Comparison of ENCODE assay signal across 9 mouse cellular contexts in genomic region chr7:73371587-73372321, GRCm38 (mm10). TPM values are rescaled to one million over a fixed set of nuclear protein-coding genes. Genes with fewer than 3 reads are reported as not detected.
DNase-seq lines count a peak whose midpoint lies in the region; ATAC-seq and TF ChIP-seq lines count a peak whose summit lies in the region.
"Had no signal": no experiment of that assay in that cellular context is flagged by ENCODE, and none has a peak within 500 bp of the region (broad histone marks: within the 10 kb centered on the region; RNA-seq: fewer than 3 reads in every experiment).

No protein-coding gene starts in this region.

- no peak for TF ChIP-seq CTCF in liver, postnatal 0 days (IDR thresholded peaks at IDR 0.05; ENCODE audit: low read depth)

- H3K36me3 ChIP-seq in heart, embryonic 14.5 days (ENCODE audit: control insufficient read depth, insufficient read depth, low read length): no peaks in the 10 kb centered on the region
- no peaks in the 10 kb centered on the region for H3K36me3 ChIP-seq in liver, postnatal 0 days (replicated peaks; ENCODE audit: insufficient read depth, low read length)

- no peaks in the 10 kb centered on the region for H3K9me3 ChIP-seq in heart, embryonic 14.5 days (ENCODE audit: control insufficient read depth, low read length)
- no peaks in the 10 kb centered on the region for H3K9me3 ChIP-seq in liver, postnatal 0 days (ENCODE audit: low read length)

- no peak for TF ChIP-seq EP300 in liver, postnatal 0 days (IDR thresholded peaks at IDR 0.05; ENCODE audit: low read depth)

- no peak overlapping the region for H3K9ac ChIP-seq in heart, embryonic 14.5 days (ENCODE audit: low read length)
- no peak overlapping the region for H3K9ac ChIP-seq in liver, postnatal 0 days (replicated peaks)

- no peak overlapping the region for H3K27ac ChIP-seq in heart, embryonic 14.5 days (replicated peaks in 1 of 2; ENCODE audit: control insufficient read depth in 1 of 2, insufficient read depth in 1 of 2, low read depth in 2 of 2, low read length in 2 of 2)
- no peak overlapping the region for H3K27ac ChIP-seq in liver, postnatal 0 days (ENCODE audit: low read depth)

- H3K4me3 ChIP-seq in heart, embryonic 14.5 days (ENCODE audit: control insufficient read depth in 1 of 2, insufficient read depth in 1 of 2, low read depth in 1 of 2, low read length in 2 of 2): peak overlapping the region; percentile 36 to 40
- H3K4me3 ChIP-seq in liver, postnatal 0 days (ENCODE audit: low read depth, low read length): no peak overlapping the region

- H3K4me1 ChIP-seq in heart, embryonic 14.5 days (ENCODE audit: control insufficient read depth in 2 of 2, insufficient read depth in 2 of 2, low read length in 2 of 2): peaks cover 7 to 22% of the 10 kb centered on the region in 2 experiments
- H3K4me1 ChIP-seq in liver, postnatal 0 days (ENCODE audit: insufficient read depth): peaks cover 14% of the 10 kb centered on the region

- DNase-seq in adrenal gland, adult 8-10 months: peak; percentile 11
- DNase-seq in adrenal gland, postnatal 4 days (ENCODE audit: low spot score in 2 of 2): no peak
- DNase-seq in adrenal gland, postnatal 25 days: peak; percentile 18
- peak; percentile 19 for DNase-seq in liver, postnatal 0 days
- DNase-seq in thymus, postnatal 25 days: no peak
- DNase-seq in adipocyte (ENCODE audit: low spot score): no peak
- DNase-seq in T-cell, adult 2 months (ENCODE audit: low spot score): no peak
- DNase-seq: thymus, adult 2 months had no signal

- H3K27me3 ChIP-seq in heart, embryonic 14.5 days (ENCODE audit: control insufficient read depth, insufficient read depth, low read length): peaks cover 65% of the 10 kb centered on the region
- peaks cover 62% of the 10 kb centered on the region for H3K27me3 ChIP-seq in liver, postnatal 0 days (ENCODE audit: insufficient read depth, low read length)

- WGBS in heart, embryonic 14.5 days: 49% methylated on average over 10 of the region's 10 CpGs
- 34% methylated on average over 10 of the region's 10 CpGs for WGBS in liver, postnatal 0 days (ENCODE audit: insufficient replicate concordance)

- peak overlapping the region; percentile 66 for H3K4me2 ChIP-seq in heart, embryonic 14.5 days (ENCODE audit: low read length)
- no peak overlapping the region for H3K4me2 ChIP-seq in liver, postnatal 0 days (ENCODE audit: low read depth, low read length)

- no peak for ATAC-seq in heart, embryonic 14.5 days (ENCODE audit: insufficient number of reproducible peaks, insufficient read depth, low FRiP score, low read depth)
- ATAC-seq in liver, postnatal 0 days: peak; percentile 74

RNA-seq across cellular contexts. Expression of gene Rgma, which starts 3.6 kb away (rescaled TPM):
- total RNA-seq in adrenal gland, adult 8-10 months (2022): 10 to 100 TPM; 12.8 to 16.1 (median 14.0) TPM
- 10 to 100 TPM; 15.6 to 17.0 TPM for total RNA-seq in adrenal gland, postnatal 4 days (2021)
- total RNA-seq in adrenal gland, postnatal 25 days (2021): 7.7 and 9.9 TPM in 2 replicates
- 3.1 and 3.2 TPM in 2 replicates for polyA plus RNA-seq in heart, embryonic 14.5 days (2014; fragmentation: Nextera tagmentation; extraction: Ambion mirVana)
- 0.12 TPM in 2 replicates for polyA plus RNA-seq in liver, postnatal 0 days (2015; fragmentation: Nextera tagmentation; extraction: Ambion mirVana)

Comparison
In these comparisons a context has a peak if more than half of its experiments do, and no peak if none do; other contexts are left out.
1. DNase-seq: peak in adrenal gland, adult 8-10 months (single experiment), adrenal gland, postnatal 25 days (single experiment) and liver, postnatal 0 days (single experiment); none in adrenal gland, postnatal 4 days (0 of 2), thymus, postnatal 25 days (single experiment), adipocyte (single experiment) and T-cell, adult 2 months (single experiment).